Mouse (Mus musculus) effector memory CD4-positive, alpha-beta T cell, adult 5 months (primary cell): Measurements from ENCODE around the gene Hdac8. TPM values are rescaled to one million over a fixed set of nuclear protein-coding genes. Genes with fewer than 3 reads are reported as not detected.

Experiments
- polyA plus RNA-seq: library from polyadenylated mRNA; unstranded; fragments of 100-300 nt; shearing (Covaris generic); gene quantifications from one replicate; pipeline ENCODE4 v1.2.1, GENCODE M21; 2017

Gene Hdac8
- polyA plus RNA-seq: 14.2 TPM

DNA sequence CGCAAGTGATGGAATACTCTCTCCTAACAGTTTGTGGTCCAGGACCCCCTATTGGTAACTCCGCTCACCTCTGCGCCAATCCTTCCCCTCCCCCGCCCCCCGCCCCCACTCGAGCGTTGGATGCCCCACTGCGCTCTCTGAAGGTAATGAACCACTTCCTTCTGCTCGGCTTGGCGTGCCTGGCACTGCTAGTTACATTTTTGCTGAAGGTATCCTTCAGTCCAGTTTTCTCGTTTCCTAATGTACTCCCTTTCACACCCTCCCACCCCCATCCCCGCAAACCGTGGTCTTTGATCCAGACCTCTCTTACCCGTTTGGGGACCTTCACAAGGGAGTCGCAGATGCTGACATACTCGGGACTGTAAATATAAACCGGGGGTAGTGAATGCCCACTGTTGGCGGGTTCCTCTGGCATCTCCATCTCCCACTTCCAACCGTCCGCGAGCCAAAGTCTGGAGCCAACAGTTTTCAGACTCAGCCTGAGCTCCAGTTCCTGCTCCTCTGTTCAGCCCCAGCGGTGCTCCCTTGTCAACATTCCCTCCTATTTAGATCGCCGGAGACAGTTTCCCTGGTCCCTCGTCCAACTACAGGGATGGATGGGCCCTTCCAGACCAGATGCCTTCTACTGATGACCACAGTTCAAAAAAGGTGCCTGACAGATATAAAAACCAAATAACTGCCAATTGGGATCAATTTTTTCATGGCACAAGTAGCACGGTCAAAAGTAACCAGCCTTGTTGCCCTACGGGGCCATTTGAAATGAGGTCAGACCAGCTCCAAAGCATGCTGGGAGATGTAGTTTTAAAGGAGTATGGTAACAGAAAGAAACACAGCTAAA, at the start of gene Hdac8:
Gene Hdac8, minus strand, starts transcription at position 716 of the 838 bp plus-strand sequence.

DNA sequence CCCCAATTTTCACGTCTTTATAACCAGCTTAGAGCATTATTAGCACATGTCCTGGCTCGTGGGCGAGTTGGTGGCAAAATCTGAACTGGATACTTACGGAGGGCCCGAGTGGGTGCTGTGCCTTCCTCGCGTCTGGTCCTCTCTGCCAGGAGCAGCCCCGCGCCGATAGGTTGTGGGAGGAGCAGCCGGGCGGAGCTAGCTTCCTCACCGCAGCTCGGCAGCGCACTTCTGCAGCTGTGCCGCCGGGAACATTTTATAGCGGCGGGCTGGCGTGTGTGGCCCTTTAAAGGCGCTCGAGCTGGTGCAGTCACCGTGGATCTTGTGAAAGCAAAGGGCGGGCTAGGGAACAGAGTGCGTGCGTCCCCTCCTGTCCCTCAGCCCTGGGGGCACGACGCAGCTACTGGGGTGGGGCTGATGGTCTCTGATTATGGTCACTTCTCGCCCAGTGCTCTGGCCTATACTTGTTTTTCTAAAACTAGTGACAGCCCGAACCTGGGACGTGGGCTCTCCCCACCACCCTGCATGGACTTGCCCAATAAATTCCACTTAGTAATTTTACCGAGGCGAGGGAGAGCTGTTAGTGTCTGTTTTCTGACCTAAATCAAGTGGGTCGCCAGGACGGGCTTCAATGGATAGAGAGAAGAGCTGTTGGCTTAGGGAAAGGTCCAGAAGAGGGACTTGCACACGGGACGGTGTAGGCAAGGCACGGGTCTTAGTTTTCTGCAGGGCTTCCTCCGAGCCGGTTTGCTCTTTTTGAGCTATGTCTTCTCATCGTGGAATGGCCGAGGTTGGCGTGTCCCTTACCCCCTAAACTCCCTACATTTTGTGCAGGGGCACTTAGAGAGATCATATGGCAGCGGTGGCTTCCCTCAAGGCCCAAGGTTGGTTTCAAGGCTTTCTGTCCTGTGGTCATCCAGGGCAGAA, 253.0 kb downstream of the Hdac8 start, which contains the start of gene Cited1:
Gene Cited1, minus strand, starts transcription at position 245 of the 924 bp plus-strand sequence.

Other genes starting within 250 kb of the Hdac8 start
- not detected for gene Phka1, start 138.9 kb upstream of the Hdac8 start, polyA plus RNA-seq
- gene Gm3880, start 181.6 kb upstream of the Hdac8 start, polyA plus RNA-seq: not detected
- not detected for gene Gm9112, start 202.3 kb upstream of the Hdac8 start, polyA plus RNA-seq
- gene Dmrtc1b, start 202.5 kb upstream of the Hdac8 start, polyA plus RNA-seq: not detected